Mouse (Mus musculus) MEL (cell line): Measurements from ENCODE around the gene Wif1. TPM values are rescaled to one million over a fixed set of nuclear protein-coding genes. Genes with fewer than 3 reads are reported as not detected.

Source experiments
- DNase-seq: peaks from one replicate; pipeline ENCODE4 v3.0.0; 2011; ENCODE audit warnings: low read depth, low spot score
- H3K27ac ChIP-seq: 2 replicates; pipeline ENCODE4 v1.5.1; 2012; ENCODE audit warnings: low read depth, mild to moderate bottlenecking, control low read depth, low read length, moderate library complexity; ENCODE audit not compliant: control insufficient read depth
- H3K27me3 ChIP-seq, 2 experiments: fragments of 150-350 bp in 1 of 2; sonication (generic) in 1 of 2; 2 replicates each; pipeline ENCODE4 v1.6.1; 2012; ENCODE audit warnings: low read length in 2 of 2, mild to moderate bottlenecking in 2 of 2, improper control_type of control experiment in 1 of 2, moderate library complexity in 1 of 2; ENCODE audit not compliant: insufficient read depth in 2 of 2, control insufficient read depth in 1 of 2
- H3K36me3 ChIP-seq, 2 experiments: 2 replicates each; pipeline ENCODE4 v1.6.1; 2012 to 2014; ENCODE audit warnings: low read length in 2 of 2, improper control_type of control experiment in 1 of 2, inconsistent platforms in 1 of 2, mild to moderate bottlenecking in 1 of 2; ENCODE audit not compliant: insufficient read depth in 2 of 2, control insufficient read depth in 1 of 2
- H3K4me1 ChIP-seq, 2 experiments: fragments of 150-350 bp in 1 of 2; sonication (generic) in 1 of 2; 2 replicates each; pipeline ENCODE4 v1.6.1; 2012; ENCODE audit warnings: low read length in 2 of 2, improper control_type of control experiment in 1 of 2, mild to moderate bottlenecking in 1 of 2; ENCODE audit not compliant: insufficient read depth in 2 of 2, control insufficient read depth in 1 of 2
- H3K4me3 ChIP-seq, 2 experiments: fragments of 150-350 bp in 1 of 2; sonication (generic) in 1 of 2; 2 replicates each; pipeline ENCODE4 v1.5.1; 2012; ENCODE audit warnings: low read depth in 2 of 2, low read length in 2 of 2, mild to moderate bottlenecking in 2 of 2, moderate library complexity in 2 of 2, control low read depth in 1 of 2, improper control_type of control experiment in 1 of 2; ENCODE audit not compliant: control insufficient read depth in 1 of 2, insufficient read depth in 1 of 2
- H3K79me2 ChIP-seq: 2 replicates; pipeline ENCODE4 v1.6.1; 2012; ENCODE audit warnings: mild to moderate bottlenecking, low read length, moderate library complexity; ENCODE audit not compliant: control insufficient read depth, poor library complexity, insufficient read depth
- H3K9ac ChIP-seq: 2 replicates; pipeline ENCODE4 v1.6.1; 2012; ENCODE audit warnings: low read depth, mild to moderate bottlenecking, control low read depth, low read length, moderate library complexity; ENCODE audit not compliant: control insufficient read depth, poor library complexity, severe bottlenecking
- H3K9me3 ChIP-seq: fragments of 150-350 bp; sonication (generic); replicated peaks from 2 replicates; pipeline ENCODE4 v1.6.1; 2012; ENCODE audit warnings: mild to moderate bottlenecking, low read length, improper control_type of control experiment, moderate library complexity; ENCODE audit not compliant: insufficient read depth
- BHLHE40 ChIP-seq: IDR thresholded peaks from 2 replicates; pipeline ENCODE4 v1.6.1; 2012; ENCODE audit warnings: low read depth, mild to moderate bottlenecking, inconsistent platforms, low read length, improper control_type of control experiment, borderline replicate concordance
- CHD1 ChIP-seq: IDR thresholded peaks from 2 replicates; pipeline ENCODE4 v1.6.1; 2012; ENCODE audit warnings: low read depth, mild to moderate bottlenecking, inconsistent platforms, low read length, improper control_type of control experiment
- CHD2 ChIP-seq: IDR thresholded peaks from 2 replicates; pipeline ENCODE4 v1.6.1; 2011; ENCODE audit warnings: low read length, improper control_type of control experiment
- CTCF ChIP-seq, 3 experiments: IDR thresholded peaks in 2 of 3; conservative IDR thresholded peaks in 1 of 3; 2 replicates each; pipeline ENCODE4 v1.5.1; 2011 to 2012; ENCODE audit warnings: low read length in 3 of 3, low read depth in 2 of 3, mild to moderate bottlenecking in 2 of 3, improper control_type of control experiment in 1 of 3, inconsistent platforms in 1 of 3, mixed read lengths in 1 of 3, moderate library complexity in 1 of 3; ENCODE audit not compliant: control insufficient read depth in 1 of 3, insufficient read depth in 1 of 3, poor library complexity in 1 of 3, severe bottlenecking in 1 of 3
- E2F4 ChIP-seq: IDR thresholded peaks from 2 replicates; pipeline ENCODE4 v1.6.1; 2011; ENCODE audit warnings: low read depth, low read length, improper control_type of control experiment, borderline replicate concordance
- ELF1 ChIP-seq: IDR thresholded peaks from 2 replicates; pipeline ENCODE4 v1.6.1; 2014; ENCODE audit warnings: low read depth, mild to moderate bottlenecking, inconsistent platforms, low read length, improper control_type of control experiment, moderate library complexity
- ETS1 ChIP-seq: IDR thresholded peaks from 2 replicates; pipeline ENCODE4 v1.6.1; 2012; ENCODE audit warnings: low read depth, mild to moderate bottlenecking, inconsistent platforms, low read length, improper control_type of control experiment, moderate library complexity
- GABPA ChIP-seq: IDR thresholded peaks from 2 replicates; pipeline ENCODE4 v1.6.1; 2012; ENCODE audit warnings: low read depth, mild to moderate bottlenecking, inconsistent platforms, low read length, improper control_type of control experiment, moderate library complexity
- GATA1 ChIP-seq: IDR thresholded peaks from 2 replicates; pipeline ENCODE4 v1.6.1; 2011; ENCODE audit warnings: low read depth, low read length, improper control_type of control experiment
- HCFC1 ChIP-seq: IDR thresholded peaks from 2 replicates; pipeline ENCODE4 v1.6.1; 2012; ENCODE audit warnings: low read depth, mild to moderate bottlenecking, inconsistent platforms, low read length, improper control_type of control experiment, moderate library complexity
- JUND ChIP-seq: IDR thresholded peaks from 2 replicates; pipeline ENCODE4 v1.6.1; 2011; ENCODE audit warnings: low read depth, mild to moderate bottlenecking, improper control_type of control experiment, low read length
- MAZ ChIP-seq: IDR thresholded peaks from 2 replicates; pipeline ENCODE4 v1.6.1; 2012; ENCODE audit warnings: low read depth, mild to moderate bottlenecking, inconsistent platforms, low read length, improper control_type of control experiment
- MXI1 ChIP-seq: IDR thresholded peaks from 2 replicates; pipeline ENCODE4 v1.6.1; 2011; ENCODE audit warnings: mild to moderate bottlenecking, low read depth, low read length, improper control_type of control experiment
- MYB ChIP-seq: IDR thresholded peaks from 2 replicates; pipeline ENCODE4 v1.6.1; 2011; ENCODE audit warnings: mild to moderate bottlenecking, low read depth, low read length, improper control_type of control experiment
- MYC ChIP-seq: IDR thresholded peaks from 2 replicates; pipeline ENCODE4 v1.6.1; 2011; ENCODE audit warnings: low read depth, mild to moderate bottlenecking, low read length, improper control_type of control experiment, moderate library complexity
- NELFE ChIP-seq: IDR thresholded peaks from 2 replicates; pipeline ENCODE4 v1.6.1; 2011; ENCODE audit warnings: low read depth, low read length, improper control_type of control experiment
- POLR2A ChIP-seq, 2 experiments: IDR thresholded peaks; 2 replicates each; pipeline ENCODE4 v1.6.1; 2011 to 2012; ENCODE audit warnings: low read length in 2 of 2, mild to moderate bottlenecking in 2 of 2, control low read depth in 1 of 2, improper control_type of control experiment in 1 of 2, low read depth in 1 of 2, moderate library complexity in 1 of 2; ENCODE audit not compliant: control insufficient read depth in 1 of 2, insufficient read depth in 1 of 2, poor library complexity in 1 of 2
- POLR2AphosphoS2 ChIP-seq: IDR thresholded peaks from 2 replicates; pipeline ENCODE4 v1.6.1; 2011; ENCODE audit warnings: low read length, improper control_type of control experiment
- RAD21 ChIP-seq: IDR thresholded peaks from 2 replicates; pipeline ENCODE4 v1.6.1; 2011; ENCODE audit warnings: mild to moderate bottlenecking, low read depth, low read length, improper control_type of control experiment
- RCOR1 ChIP-seq: IDR thresholded peaks from 2 replicates; pipeline ENCODE4 v1.6.1; 2012; ENCODE audit warnings: low read depth, mild to moderate bottlenecking, inconsistent platforms, low read length, improper control_type of control experiment
- SIN3A ChIP-seq: IDR thresholded peaks from 2 replicates; pipeline ENCODE4 v1.6.1; 2012; ENCODE audit warnings: low read length, improper control_type of control experiment, inconsistent platforms
- SMC3 ChIP-seq: IDR thresholded peaks from 2 replicates; pipeline ENCODE4 v1.6.1; 2011; ENCODE audit warnings: low read depth, low read length, improper control_type of control experiment
- TBP ChIP-seq: IDR thresholded peaks from 2 replicates; pipeline ENCODE4 v1.8.0; 2011; ENCODE audit warnings: low read depth, low read length, improper control_type of control experiment
- USF1 ChIP-seq: IDR thresholded peaks from 2 replicates; pipeline ENCODE4 v1.6.1; 2014; ENCODE audit warnings: low read depth, mild to moderate bottlenecking, inconsistent platforms, low read length, improper control_type of control experiment, moderate library complexity
- USF2 ChIP-seq, 2 experiments: IDR thresholded peaks; 2 replicates each; pipeline ENCODE4 v1.6.1; 2011 to 2012; ENCODE audit warnings: improper control_type of control experiment in 2 of 2, low read length in 2 of 2, borderline replicate concordance in 1 of 2, inconsistent platforms in 1 of 2, low read depth in 1 of 2, mild to moderate bottlenecking in 1 of 2; ENCODE audit not compliant: insufficient read depth in 1 of 2
- ZC3H11A ChIP-seq: IDR thresholded peaks from 2 replicates; pipeline ENCODE4 v1.6.1; 2012; ENCODE audit warnings: low read depth, mild to moderate bottlenecking, inconsistent platforms, low read length, improper control_type of control experiment
- ZMIZ1 ChIP-seq: IDR thresholded peaks from 2 replicates; pipeline ENCODE4 v1.6.1; 2012; ENCODE audit warnings: low read depth, mild to moderate bottlenecking, inconsistent platforms, low read length, improper control_type of control experiment, moderate library complexity
- ZNF384 ChIP-seq: IDR thresholded peaks from 2 replicates; pipeline ENCODE4 v1.6.1; 2012; ENCODE audit warnings: low read depth, mild to moderate bottlenecking, inconsistent platforms, low read length, improper control_type of control experiment
- polyA plus RNA-seq, 2 experiments: library from polyadenylated mRNA; stranded (reverse) in 1 of 2; unstranded in 1 of 2; fragments of >175 nt in 1 of 2; fragments of >200 nt in 1 of 2; gene quantifications; 2 replicates each; pipeline versions ENCODE4 v1.2.1 to v1.2.4; 2012; ENCODE audit warnings: low replicate concordance in 2 of 2, low read depth in 1 of 2; ENCODE audit not compliant: insufficient read length in 2 of 2, insufficient read depth in 1 of 2, missing spikeins in 1 of 2
- total RNA-seq: library from RNA; depleted of rRNA; stranded (reverse); fragments of 300-350 nt; gene quantifications from 2 replicates; pipeline ENCODE4 v1.2.3, GENCODE M21; 2012

Gene Wif1
- total and polyA plus RNA-seq, 3 experiments, result not detected

GRCm38 (mm10) chr10:121055452-121056188 lies 21.9 kb downstream of the Wif1 start (continued):
- no peak for TF ChIP-seq MYC

- Histone ChIP-seq H3K9ac (no peak overlapping the region), H3K27ac (no peak overlapping the region), H3K36me3 (no peaks in the 10 kb centered on the region), H3K79me2 (no peaks in the 10 kb centered on the region), H3K4me3 (no peak overlapping the region), H3K27me3 (no peaks in the 10 kb centered on the region), H3K4me1 (no peaks in the 10 kb centered on the region), H3K9me3 (no peaks in the 10 kb centered on the region)
- TF ChIP-seq MXI1 (no peak), TBP (no peak), USF2 (IDR thresholded peaks at IDR 0.05; ENCODE audit: borderline replicate concordance in 1 of 2, insufficient read depth in 1 of 2, low read depth in 1 of 2, low read length in 2 of 2) (no peak), POLR2A (IDR thresholded peaks at IDR 0.05; ENCODE audit: control insufficient read depth in 1 of 2, insufficient read depth in 1 of 2, low read depth in 1 of 2, low read length in 2 of 2, poor library complexity in 1 of 2) (no peak), RAD21 (no peak), JUND (no peak), RCOR1 (no peak), CHD1 (no peak), CTCF (IDR thresholded peaks at IDR 0.05 in 2 of 3, conservative IDR thresholded peaks at IDR 0.05 in 1 of 3; ENCODE audit: control insufficient read depth in 1 of 3, insufficient read depth in 1 of 3, low read depth in 2 of 3, low read length in 3 of 3, poor library complexity in 1 of 3, severe bottlenecking in 1 of 3) (no peak), ZMIZ1 (no peak), USF1 (no peak), GABPA (no peak), MYB (no peak)
- DNase-seq, result no peak
Observed at GRCm38 (mm10) chr10:121056823-121057222, 23.1 kb downstream of the Wif1 start.

- Histone ChIP-seq H3K36me3 (no peaks in the 10 kb centered on the region), H3K9me3 (no peaks in the 10 kb centered on the region), H3K27me3 (no peaks in the 10 kb centered on the region), H3K9ac (no peak overlapping the region), H3K27ac (no peak overlapping the region), H3K4me1 (no peaks in the 10 kb centered on the region), H3K4me3 (no peak overlapping the region), H3K79me2 (no peaks in the 10 kb centered on the region)
- TF ChIP-seq MYB (no peak), SMC3 (no peak), MAZ (no peak), ETS1 (no peak), BHLHE40 (no peak), ELF1 (no peak), MYC (no peak), ZNF384 (no peak), NELFE (no peak), ZC3H11A (no peak), E2F4 (no peak), GATA1 (no peak), RCOR1 (no peak), HCFC1 (no peak), CTCF (IDR thresholded peaks at IDR 0.05 in 2 of 3, conservative IDR thresholded peaks at IDR 0.05 in 1 of 3; ENCODE audit: control insufficient read depth in 1 of 3, insufficient read depth in 1 of 3, low read depth in 2 of 3, low read length in 3 of 3, poor library complexity in 1 of 3, severe bottlenecking in 1 of 3) (no peak), SIN3A (no peak), CHD2 (no peak), POLR2AphosphoS2 (no peak)
- no peak for DNase-seq
Observed at GRCm38 (mm10) chr10:121059043-121060003, 25.6 kb downstream of the Wif1 start.
